Mouse (Mus musculus) megakaryocyte, embryonic 14.5 days (primary cell): ENCODE measurements around the gene Adam12.

Experiments used
- FLI1 ChIP-seq: IDR thresholded peaks from 2 replicates; pipeline ENCODE4 v1.6.1; 2012; ENCODE audit warnings: low read length, inconsistent platforms, mixed read lengths
- GATA1 ChIP-seq: IDR thresholded peaks from 3 replicates; pipeline ENCODE4 v1.6.1; 2012; ENCODE audit warnings: mixed read lengths, low read length, inconsistent platforms, borderline replicate concordance

DNA sequence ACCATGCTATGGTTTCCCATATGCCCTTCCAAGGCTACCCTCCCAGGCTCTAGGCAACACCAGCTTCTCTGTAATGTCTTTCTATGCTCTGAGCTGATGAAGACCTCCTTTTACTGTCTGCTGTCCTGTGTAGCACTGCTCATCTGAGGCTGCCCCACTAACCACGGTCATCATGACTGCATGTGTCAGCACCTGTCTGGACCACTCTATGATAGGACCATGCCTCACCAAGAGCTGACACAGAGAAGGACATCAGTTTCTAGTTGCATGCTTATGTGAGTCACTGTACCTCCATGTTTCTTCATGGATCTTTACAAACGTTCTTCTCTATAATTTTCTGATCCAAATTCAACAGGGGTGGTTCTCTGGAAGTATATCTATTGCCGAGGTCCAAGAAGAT is 1.2 kb downstream of the Adam12 start:
- TF ChIP-seq GATA1 (no peak), FLI1 (no peak)
